Mouse (Mus musculus): ENCODE results near the gene Foxp1.

GRCm38 (mm10) chr6:99069726-99070125, 452.8 kb downstream of the Foxp1 start:
- TF ChIP-seq GATA2 (IDR thresholded peaks at IDR 0.05; ENCODE audit: borderline replicate concordance, low read depth, low read length) (no peak), CTCF (IDR thresholded peaks at IDR 0.05; ENCODE audit: low read depth, low read length) (no peak), TAL1 (conservative IDR thresholded peaks at IDR 0.05; ENCODE audit: low read depth, low read length) (no peak), GATA1 (IDR thresholded peaks at IDR 0.05; ENCODE audit: borderline replicate concordance, low read length) (no peak), POLR2AphosphoS5 (IDR thresholded peaks at IDR 0.05; ENCODE audit: insufficient replicate concordance, low read depth, low read length) (no peak)

Data from G1E (cell line).